Mouse (Mus musculus): ENCODE measurements at regions not wholly inside any gene's neighbourhood (a gene's known extent, or its start where the extent isn't known, plus 50 kb on each side); places are given as distances from the start of the nearest gene placed in this dataset.
"Not testable (repeated sequence)": the region's sequence is repeated elsewhere in the genome, so short reads cannot be mapped to it uniquely, and the experiment has no call there.

DNA sequence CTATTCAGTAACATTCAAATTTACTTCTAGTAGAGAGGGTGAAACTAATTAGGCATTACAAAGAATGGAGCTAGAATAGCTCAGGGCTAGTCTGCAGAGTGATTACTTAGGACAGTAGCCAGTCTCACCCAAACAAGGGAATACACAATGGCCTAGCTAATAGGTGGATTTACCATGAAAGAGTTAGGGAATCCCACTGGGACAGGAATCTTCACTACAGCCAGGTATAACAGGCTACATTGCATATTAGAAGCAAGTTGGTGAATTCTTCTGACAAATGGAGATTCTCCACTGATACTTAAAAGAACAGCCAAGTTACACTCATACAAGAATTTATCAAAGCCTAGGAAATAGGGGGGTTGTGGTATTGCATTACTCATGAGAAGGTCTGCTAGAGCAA, 670.2 kb upstream of the Chrm3 start:
- not testable (repeated sequence) for DNase-seq

DNA sequence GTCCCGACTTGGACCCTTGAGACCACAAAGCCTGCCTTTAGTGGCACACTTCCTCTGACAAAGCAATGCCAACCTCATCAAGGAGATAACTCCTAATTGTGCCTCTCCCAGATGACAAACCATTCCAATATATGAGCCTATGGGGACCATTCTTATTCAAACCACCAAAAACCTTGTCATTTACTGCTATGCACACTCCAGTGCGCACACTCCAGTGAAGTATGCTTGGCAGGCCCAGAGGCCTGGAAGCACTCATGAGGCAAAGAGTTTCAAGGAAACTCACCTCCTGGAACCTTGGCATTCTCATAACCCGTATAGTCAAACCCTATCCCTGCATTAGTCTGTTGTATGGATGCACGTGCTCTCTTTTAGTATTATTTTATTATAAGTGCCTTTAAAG, 669.7 kb upstream of the Chrm3 start:
- DNase-seq = no peak

DNA sequence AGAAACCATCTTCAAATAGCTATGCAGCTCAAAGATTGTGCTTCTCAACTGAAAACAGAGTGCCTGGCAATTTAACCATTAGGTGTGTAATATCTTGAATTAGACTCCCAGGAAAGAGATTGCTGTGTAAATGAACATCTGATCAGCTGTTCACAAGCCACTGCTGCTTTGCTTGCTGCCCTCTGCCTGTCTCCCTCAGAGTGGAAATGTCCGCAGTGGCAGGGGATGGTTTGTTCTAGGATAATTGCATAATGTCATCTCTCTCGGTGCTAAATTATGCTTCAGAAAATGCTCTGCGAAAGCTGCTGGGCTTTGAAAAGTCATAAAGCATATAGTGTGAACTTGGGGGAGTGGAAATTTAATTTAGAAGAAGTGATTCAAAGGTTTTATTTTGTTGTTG, 665.3 kb upstream of the Chrm3 start:
- no peak for DNase-seq

DNA sequence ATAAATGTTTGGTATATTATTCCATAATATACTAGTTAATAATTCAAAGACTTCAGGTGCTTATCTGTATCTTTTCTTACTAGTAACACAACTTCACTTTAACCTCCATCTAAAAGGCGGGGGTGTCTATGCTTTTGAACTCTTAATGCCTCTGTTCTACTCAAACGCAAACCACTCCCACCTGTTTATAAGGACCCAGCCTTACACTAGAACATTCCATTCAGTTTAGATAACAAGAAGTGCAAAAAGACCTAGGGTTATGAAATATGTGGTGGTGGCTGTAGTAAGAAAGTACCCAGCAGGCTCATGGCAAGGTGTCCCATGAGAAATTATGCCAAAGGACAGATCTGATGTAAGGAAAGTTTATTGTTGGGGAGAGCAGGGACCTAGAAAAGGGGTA, 663.8 kb upstream of the Chrm3 start:
- no peak for DNase-seq

DNA sequence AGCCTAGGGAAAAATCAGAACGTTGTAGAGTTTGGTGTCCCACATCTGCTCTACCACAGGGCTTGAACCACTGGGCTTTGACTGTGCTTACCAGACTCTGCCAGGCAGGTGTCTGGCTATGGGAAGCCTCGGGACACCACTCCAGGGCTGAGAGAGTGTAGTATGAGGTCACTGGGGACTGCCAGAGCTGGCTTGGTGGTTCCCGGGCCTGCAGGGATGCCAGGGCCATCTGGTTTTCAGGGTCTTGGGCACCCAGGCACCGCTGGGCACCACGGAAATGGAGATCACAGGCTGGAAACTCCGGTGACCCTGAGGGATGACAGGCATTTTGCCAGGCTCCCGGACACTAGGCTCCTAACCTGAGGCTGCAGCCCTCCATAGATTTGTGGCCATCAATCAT, 656.9 kb upstream of the Chrm3 start:
- no peak for DNase-seq

DNA sequence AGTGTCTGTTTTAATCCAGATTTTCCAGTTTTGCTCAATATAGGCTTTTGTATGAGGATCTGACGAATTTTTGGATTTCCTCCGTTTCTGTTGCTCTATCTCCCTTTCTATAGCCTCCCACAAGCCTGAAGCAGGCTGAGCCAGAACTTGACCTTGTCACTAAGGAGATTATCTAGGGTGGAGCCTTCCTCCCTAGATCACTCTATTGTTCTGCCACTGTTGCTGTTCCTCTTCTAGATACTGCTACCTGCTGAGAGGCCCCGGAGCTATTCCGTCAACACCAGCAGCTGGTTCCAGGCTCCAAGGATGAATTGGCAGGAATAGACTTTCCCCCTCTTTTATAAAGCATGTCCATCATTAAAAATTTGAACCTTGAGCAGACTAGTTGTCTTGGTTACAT, 644.7 kb upstream of the Chrm3 start:
- DNase-seq = no peak

DNA sequence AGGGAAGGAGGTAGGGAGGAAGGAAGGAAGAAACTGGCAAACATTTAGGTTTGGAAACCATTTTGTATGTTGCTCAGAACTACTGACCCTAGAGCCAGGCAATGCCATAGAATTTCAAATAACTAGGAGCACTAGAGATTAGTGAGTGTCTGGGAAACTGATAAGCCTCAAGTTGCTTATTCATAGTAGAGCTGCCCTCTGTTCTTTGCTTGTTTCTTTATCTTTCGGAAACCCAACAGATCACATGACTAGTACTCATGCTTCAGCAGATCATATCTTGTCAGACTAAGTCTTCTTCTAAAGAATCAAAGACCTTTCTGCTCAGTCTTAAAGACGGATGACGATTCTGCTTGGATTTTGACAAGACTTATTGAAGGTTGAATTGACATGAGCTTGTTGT, 630.5 kb upstream of the Chrm3 start:
- DNase-seq = no peak

DNA sequence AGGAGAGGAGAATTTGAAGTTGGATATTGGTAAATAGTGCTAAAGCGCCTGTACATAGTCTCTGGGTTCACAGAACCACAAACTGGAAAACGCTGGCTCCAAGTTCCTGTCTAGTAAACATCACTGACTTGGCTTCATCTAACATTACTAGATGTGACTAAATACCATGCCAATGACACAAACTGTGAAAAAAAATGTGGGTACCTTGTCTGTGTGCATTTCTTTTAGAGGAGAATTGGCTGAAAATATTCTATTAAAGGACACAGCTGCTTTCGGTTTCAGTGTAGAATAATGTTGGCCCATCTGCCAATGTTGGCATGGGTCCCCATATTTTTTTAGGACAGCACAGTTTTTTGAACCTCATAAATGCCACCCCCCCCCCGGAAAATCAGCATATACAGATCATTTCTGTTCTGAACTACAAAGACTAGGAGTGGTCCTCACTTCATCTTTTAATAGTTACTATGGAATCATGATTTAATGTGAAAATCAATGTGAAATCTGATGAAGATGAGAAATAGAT, 629.9 kb upstream of the Chrm3 start:
- DNase-seq = no peak

DNA sequence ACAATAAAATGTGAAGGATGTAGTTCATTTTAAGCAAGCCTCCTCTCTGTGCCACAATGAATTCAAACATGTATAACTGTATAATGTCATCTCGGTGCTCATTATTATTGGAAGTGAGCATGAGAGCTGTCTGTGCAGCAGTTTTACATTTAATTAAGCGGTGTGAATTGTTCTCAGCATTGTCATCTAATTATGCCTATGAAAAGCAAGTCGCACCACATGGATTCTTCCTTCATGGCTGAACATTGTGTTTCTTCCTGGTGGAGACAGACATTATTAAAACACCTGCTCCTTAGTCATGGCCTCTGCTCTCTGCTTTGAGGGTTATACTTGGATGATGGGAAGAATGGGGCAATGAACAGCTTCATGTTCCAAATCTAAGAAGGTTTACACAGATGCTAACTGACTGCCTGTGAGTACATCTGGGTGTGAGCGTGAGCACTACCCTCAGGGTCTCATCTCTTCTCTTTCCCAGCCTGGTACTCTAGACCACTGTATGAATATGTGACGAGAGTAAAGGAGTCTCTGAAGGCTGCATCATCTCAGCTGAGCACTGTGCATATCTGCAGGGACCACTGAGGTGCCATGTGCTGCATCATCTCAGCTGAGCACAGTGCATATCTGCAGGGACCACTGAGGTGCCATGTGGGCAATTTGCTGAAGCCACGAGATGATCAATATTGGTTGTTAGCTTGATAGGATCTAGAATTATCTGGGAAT, 628.6 kb upstream of the Chrm3 start:
- peak; percentile 66 for DNase-seq

DNA sequence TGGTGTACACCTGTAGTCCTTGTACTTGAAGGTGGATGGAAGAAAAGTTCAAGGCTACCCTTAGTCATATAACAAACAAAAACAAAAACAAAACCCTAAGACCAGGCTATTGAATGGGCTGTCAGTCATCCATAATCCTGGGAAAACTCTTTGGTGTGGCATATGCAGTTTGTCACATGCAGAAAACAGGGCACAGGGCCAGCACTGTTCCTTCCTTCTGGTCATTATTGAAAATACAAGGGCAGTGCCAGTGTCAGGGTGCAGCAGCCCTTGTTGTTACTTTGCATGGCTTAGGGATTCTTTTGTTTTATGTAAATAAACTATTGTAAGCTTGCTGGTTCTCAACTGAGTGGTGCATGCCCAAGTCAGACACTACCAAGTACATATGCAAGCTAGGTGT, 623.1 kb upstream of the Chrm3 start:
- DNase-seq = no peak

DNA sequence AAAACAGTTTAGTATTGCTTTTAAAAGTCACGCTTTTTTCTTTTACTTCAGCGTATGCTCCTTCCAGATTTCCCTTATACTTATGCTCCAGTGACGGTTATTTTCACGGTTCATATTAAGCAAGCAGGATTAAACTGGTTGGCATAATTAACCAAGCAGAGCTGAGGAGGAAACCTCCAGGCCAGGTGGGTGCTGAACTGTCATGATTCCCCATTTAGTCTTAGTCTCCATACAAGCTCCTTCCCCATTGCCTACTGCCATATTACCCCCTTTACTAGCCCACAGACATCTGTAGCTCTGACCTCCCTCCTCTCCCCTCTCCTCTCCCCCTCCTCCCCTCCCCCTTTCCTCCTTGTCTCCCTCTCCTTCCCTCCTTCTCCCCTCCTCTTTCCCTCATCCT, 621.9 kb upstream of the Chrm3 start:
- no peak for DNase-seq

DNA sequence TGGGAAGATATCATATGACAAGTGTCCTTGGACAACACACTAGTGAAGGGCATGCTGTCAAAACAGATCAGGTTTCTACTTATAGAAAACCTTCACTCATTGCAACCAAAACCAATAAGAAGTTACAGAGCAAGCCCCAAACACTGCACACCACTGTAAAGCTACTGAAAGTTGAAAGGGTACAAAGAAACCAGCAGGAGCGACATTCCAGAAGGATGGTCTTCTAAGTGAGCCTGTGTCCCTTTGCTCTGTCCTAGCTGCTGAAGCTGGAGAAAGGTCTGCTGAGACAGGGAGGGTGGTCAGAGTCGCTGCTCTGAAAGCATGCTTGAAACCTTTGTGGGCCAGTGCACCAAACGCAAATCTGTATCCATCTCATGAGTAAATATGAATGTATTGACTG, 611.3 kb upstream of the Chrm3 start:
- no peak for DNase-seq

DNA sequence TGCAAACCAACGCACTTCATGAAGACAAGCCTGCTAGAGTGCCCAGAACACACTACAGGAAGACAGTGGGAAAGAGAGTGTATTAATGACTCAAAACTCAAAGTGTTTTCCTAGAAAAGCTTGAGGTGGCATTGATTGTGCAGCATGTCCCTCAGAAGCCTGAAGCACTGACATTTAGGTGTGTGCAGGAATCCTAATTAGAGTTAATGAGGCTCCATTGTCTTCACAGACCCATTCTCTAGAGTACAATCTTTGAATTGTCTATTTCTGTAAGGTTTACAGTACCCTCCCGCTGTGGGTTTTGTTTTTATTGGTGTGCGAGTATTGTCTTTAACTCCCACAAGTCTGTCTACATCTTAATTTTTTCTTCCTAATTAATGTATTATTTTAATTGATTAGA, 610.1 kb upstream of the Chrm3 start:
- peak; percentile 80 for DNase-seq

DNA sequence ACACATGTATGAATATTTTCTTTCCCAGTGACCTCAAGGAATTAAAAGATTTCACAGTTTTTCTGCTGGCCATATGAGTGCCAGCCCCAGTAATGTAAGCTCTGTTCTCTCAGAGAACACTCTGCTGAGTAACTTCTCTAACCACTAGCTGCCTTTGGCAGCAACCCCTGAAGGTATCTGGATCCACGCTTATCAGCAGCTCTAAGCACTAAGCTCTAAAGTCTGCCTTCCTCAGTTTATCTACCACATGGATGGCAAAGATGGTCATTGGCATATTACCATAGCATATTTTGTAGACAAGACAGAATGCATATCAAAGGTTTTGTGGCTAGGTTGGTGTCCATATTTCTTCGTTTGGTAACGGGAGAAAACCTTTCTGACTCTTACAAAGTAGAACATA, 592.3 kb upstream of the Chrm3 start:
- DNase-seq = no peak

DNA sequence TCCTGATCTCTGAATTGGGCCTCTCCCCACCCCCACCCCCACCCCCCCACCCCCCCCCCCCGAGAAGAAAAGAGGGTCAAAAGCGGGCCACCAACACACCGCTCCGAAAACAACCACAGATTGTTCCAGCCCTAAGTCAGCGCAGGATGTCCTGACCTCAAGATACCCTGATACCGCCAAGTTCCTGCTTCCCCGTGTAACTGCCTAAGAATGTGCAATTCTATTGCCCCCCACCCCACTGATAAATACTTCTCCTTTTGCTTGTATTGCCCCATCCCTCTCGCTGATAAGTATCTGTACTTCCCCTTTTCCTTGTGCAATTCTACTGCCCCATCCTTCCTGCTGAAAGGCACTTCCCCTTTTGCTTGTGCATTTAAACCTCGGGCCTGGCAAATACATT, 590.0 kb upstream of the Chrm3 start:
- DNase-seq = not testable (repeated sequence)

DNA sequence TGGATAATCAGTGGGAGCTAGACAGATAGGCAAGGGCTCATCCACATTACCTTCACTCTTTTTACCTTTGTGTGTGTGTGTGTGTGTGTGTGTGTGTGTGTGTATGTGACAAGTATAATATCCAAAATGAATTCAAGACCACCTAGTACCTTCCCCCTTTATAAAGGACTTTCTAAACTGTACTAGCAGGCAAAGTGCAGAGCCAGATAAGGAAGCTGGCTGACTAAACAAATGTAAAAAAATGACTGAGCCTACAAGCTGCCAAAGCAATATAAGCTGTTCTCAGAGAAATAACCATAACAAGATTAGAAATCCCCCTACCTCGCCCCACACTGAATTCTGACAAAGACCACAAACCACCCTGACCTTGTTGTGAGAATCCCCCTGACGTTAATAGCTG, 586.8 kb upstream of the Chrm3 start:
- no peak for DNase-seq

DNA sequence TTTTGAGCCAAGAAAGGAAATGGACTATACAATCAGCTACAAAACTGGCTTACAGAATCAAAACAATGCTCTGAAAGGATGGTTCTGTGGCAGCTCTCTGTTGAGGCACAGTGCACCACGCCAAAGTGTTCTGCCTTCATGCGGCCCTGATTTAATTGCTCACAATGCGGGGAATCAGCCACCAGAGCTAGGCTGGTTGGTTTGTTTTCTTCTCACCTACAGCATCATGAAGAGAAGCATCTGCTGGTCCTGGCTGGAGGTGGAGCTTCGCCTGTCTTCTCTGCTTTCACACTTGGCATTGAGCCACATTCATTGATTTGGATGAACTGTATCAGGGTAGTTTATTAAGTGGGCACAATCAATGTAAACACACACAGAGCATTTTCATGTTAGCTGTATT, 583.2 kb upstream of the Chrm3 start:
- peak; percentile 9 for DNase-seq

DNA sequence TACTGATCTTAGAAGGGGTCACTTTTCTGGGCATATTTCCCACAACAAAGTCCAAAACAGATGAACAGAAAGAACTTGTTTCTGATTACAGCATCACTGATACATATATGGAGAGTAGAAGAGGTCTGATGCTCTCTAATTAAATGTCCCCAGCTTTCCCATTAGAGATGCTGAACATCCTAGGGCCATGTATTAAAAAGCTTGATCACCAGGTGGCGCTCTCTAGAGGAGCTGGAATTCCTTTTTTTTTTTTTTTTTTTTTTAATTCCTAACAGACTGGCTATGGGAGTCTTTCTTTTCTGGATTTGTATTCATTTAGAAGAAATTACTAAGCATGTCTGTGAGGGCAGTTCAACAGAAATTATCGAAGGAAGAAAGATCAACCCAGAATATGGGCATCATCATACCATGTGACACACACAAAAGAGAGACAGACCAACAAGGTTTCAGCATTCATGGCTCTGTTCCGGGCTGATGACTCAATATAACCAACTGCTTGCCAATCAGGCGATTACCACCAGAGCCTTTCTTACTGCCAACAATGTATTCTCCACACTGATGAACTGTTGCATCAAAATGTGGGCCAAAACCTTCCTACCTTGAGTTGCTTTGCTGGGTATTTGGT, 581.5 kb upstream of the Chrm3 start:
- DNase-seq = peak; percentile 45

DNA sequence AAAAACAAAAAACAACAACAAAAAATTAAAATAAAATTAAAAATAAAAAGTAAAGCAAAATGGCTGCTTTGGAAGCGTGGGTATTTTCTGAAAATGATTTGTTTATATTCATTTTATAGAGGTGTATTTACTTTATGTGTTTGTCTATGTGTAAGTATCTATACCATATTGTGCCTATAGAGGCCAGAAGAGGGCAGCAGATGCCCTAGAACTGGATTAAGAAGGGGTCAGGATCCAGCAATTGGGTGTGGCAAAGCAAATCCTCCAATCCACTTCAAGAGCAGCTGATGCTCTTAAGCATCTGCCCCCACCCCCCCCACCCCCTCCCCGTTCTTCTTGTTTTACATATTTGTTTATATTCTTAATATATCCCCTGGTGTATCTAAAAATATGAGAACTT, 577.6 kb upstream of the Chrm3 start:
- no peak for DNase-seq

DNA sequence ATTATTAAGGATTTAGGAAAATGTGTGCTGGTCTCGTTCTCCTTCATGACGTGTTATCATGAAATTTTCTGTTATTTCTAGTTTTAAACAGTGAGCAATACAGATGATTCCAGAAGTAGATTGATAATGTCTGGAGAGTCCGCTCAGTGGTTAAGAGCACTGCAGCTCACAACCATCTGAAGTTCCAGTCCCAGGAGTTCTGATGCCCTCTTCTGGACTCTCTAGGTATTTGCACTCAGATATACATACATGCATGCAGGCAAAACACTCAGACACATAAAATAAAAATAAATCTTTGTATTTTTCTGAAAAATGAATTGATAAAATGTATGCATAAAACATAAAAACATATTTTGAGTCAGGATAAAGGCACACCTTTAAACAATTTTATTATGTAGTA, 570.1 kb upstream of the Chrm3 start:
- no peak for DNase-seq

DNA sequence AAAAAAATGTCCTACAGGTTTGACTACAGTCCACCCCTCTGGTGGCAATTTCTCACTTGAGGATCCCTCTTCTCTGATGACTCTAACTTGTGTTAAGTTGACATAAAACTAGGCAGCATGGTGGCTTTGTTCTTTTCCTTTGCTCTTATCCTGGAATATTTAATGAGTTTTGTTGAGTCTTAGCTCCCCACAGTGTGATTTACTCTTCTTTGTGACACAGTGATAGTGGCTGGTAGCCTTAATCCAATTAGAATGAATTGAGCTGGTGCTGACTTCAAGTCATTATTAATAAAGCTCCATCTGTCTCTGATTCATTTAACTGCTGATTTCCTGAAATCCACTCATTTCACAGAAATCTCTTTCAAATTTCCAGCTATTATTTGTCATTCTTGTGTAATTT, 553.7 kb upstream of the Chrm3 start:
- peak; percentile 46 for DNase-seq

DNA sequence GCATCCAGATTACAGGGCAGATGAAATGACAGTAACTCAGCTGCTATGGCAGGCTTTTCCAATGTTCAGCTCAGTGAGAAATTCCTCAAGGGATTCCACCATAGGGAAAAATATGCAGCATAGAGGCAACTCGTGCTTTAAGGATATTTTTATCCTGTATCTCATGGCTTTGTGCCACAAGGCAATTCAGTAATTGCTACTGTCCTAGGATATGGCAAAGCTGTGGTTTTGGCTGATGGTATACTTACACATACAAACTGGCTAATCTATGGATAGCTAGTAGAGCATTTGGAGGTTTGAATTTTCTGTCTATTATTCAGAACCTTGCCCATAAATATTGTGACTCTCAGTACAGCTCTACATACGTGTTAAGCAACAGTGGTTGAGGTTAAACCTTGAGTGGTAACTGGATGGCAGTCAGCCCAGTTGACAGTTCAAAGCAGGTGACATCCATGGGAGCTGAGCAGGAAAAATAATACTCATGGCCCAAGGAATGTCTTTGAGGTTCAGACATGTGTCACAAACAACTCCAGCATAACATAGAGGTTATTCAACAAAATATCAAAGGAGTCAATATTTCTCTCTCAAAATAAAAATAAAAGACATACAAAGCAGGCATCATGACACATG, 548.6 kb upstream of the Chrm3 start:
- no peak for DNase-seq

DNA sequence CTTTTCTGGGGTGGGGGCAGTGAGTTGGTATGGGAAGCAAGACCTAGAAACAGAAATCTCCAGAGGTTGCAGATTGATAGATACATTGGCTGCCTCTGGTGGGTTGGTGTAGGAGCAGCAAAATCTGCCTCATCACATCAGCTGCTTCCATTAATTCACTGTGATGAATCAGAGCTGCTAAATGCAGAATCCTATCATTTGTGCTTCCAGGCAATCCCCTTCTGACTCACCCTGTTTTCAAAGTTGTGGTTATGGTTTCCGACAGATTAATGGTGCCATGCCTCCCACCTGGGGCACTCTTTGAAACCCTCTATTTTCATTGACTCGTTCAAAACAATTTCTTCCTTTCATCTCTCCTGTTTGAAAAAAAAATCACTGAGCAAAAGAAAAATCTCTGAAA, 507.2 kb upstream of the Chrm3 start:
- peak; percentile 27 for DNase-seq

DNA sequence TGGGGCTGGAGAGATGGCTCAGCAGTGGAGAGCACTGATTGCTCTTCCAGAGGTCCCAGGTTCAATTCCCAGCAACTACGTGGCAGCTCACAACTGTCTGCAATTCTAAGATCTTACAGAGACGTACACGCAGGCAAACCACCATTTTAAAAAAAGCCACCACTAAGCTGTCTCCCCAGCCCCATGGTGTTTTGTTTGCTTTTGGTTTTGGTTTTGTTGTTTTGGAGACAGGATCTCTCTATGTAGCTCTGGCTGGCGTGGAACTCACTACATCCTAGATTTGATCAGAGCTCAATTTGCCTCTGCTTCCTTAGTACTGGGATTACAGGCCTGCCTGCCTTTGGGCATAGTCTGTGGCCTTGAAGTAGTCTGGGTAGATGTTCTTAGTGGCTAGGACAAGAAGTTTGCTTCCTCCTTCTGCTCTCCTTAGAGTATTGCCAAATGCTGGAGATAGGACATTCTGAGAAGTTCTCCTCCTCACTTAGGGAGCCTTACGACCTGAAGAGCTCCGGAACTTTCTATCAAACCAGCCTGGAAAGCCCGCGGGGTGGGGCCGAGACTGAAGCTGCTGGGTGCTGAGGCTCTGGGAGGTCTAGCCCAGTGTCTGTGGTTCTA, 495.4 kb upstream of the Chrm3 start:
- DNase-seq = not testable (repeated sequence)

All from retina, postnatal 1 day (tissue).